Mouse (Mus musculus): ENCODE results near the gene Npb. TPM values are rescaled to one million over a fixed set of nuclear protein-coding genes. Genes with fewer than 3 reads are reported as not detected.
A peak's percentile ranks its signal among the peaks of the same experiment; 100 is the strongest.

Gene Npb
- total and polyA plus RNA-seq, 2 experiments from 2014 or later = 0.78 to 1.8 TPM

- Histone ChIP-seq H3K9me3 (ENCODE audit: low read length) (no peaks in the 10 kb centered on the region), H3K4me2 (ENCODE audit: low read depth, low read length) (peak overlapping the region; percentile 75), H3K27me3 (ENCODE audit: insufficient read depth, low read length) (no peaks in the 10 kb centered on the region), H3K4me1 (ENCODE audit: insufficient read depth, low read length) (peaks cover 11% of the 10 kb centered on the region; the same call in 1 of the 2 replicates), H3K27ac (peak overlapping the region; percentile 42; the same call in 1 of the 2 replicates), H3K4me3 (ENCODE audit: low read length) (peak overlapping the region; percentile 43), H3K9ac (replicated peaks; ENCODE audit: low read length) (peak overlapping the region; percentile 52), H3K36me3 (ENCODE audit: insufficient read depth, low read length) (no peaks in the 10 kb centered on the region)
- WGBS = 2% methylated on average over 18 of the region's 18 CpGs
- peak; percentile 13; the same call in 1 of the 2 replicates for TF ChIP-seq CTCF (IDR thresholded peaks at IDR 0.05; ENCODE audit: low read depth)
- peak; percentile 60 for ATAC-seq
- no peak for DNase-seq (ENCODE audit: low spot score)
These were observed 34.8 kb downstream of the Npb start for GRCm38 (mm10) chr11:120642939-120643600.

- peak within 1 kb of the TSS; percentile 75 for H3K4me2 ChIP-seq (ENCODE audit: low read depth, low read length)
- H3K4me3 ChIP-seq (ENCODE audit: low read length) = peak within 1 kb of the TSS; percentile 43
- no peak for TF ChIP-seq CTCF (IDR thresholded peaks at IDR 0.05; ENCODE audit: low read depth)
- ATAC-seq (peak; percentile 99), DNase-seq (ENCODE audit: low spot score) (peak; percentile 95)
- H3K9ac ChIP-seq (replicated peaks; ENCODE audit: low read length) = peak within 1 kb of the TSS; percentile 52
- peak within 1 kb of the TSS; percentile 42; the same call in 1 of the 2 replicates for H3K27ac ChIP-seq
- H3K27me3 ChIP-seq (ENCODE audit: insufficient read depth, low read length) = no peaks in the 10 kb centered on the region
- no peaks in the 10 kb centered on the region for H3K36me3 ChIP-seq (ENCODE audit: insufficient read depth, low read length)
- H3K4me1 ChIP-seq (ENCODE audit: insufficient read depth, low read length) = peaks cover 13% of the 10 kb centered on the region; the same call in 1 of the 2 replicates
- H3K9me3 ChIP-seq (ENCODE audit: low read length) = no peaks in the 10 kb centered on the region
- WGBS = 0% methylated on average over 15 of the region's 15 CpGs
These were observed 35.3 kb downstream of the Npb start, which contains the start of gene Pycr1 for GRCm38 (mm10) chr11:120643601-120643987. Gene Pycr1 (minus strand): TSS chr11:120643769.

GRCm38 (mm10) chr11:120647047-120647830, 39.0 kb downstream of the Npb start:
- 81% methylated on average over 35 of the region's 35 CpGs for WGBS

GRCm38 (mm10) chr11:120648001-120648476, 39.8 kb downstream of the Npb start, which contains the start of gene Myadml2:
Gene Myadml2 (minus strand): TSS chr11:120648158.
- Histone ChIP-seq H3K4me1 (ENCODE audit: insufficient read depth, low read length) (peaks cover 9% of the 10 kb centered on the region; the same call in 1 of the 2 replicates), H3K27me3 (ENCODE audit: insufficient read depth, low read length) (no peaks in the 10 kb centered on the region), H3K36me3 (ENCODE audit: insufficient read depth, low read length) (no peaks in the 10 kb centered on the region), H3K9ac (replicated peaks; ENCODE audit: low read length) (peak within 1 kb of the TSS; percentile 28), H3K4me2 (ENCODE audit: low read depth, low read length) (peak within 1 kb of the TSS; percentile 49), H3K4me3 (ENCODE audit: low read length) (peak within 1 kb of the TSS; percentile 18), H3K9me3 (ENCODE audit: low read length) (no peaks in the 10 kb centered on the region), H3K27ac (no peak within 1 kb of the TSS)
- 3% methylated on average over 13 of the region's 13 CpGs for WGBS
- ATAC-seq (no peak), DNase-seq (ENCODE audit: low spot score) (peak; percentile 23)
- TF ChIP-seq CTCF (IDR thresholded peaks at IDR 0.05; ENCODE audit: low read depth) = no peak

More at GRCm38 (mm10) chr11:120647047-120647830, 39.0 kb downstream of the Npb start:
- H3K9me3 ChIP-seq (ENCODE audit: low read length) = no peaks in the 10 kb centered on the region
- ATAC-seq (no peak), DNase-seq (ENCODE audit: low spot score) (no peak)
- H3K36me3 ChIP-seq (ENCODE audit: insufficient read depth, low read length) = no peaks in the 10 kb centered on the region
- H3K27me3 ChIP-seq (ENCODE audit: insufficient read depth, low read length) = no peaks in the 10 kb centered on the region
- H3K4me3 ChIP-seq (ENCODE audit: low read length) = no peak overlapping the region
- no peak overlapping the region for H3K27ac ChIP-seq
- peak overlapping the region; percentile 49 for H3K4me2 ChIP-seq (ENCODE audit: low read depth, low read length)
- peaks cover 13% of the 10 kb centered on the region; the same call in 1 of the 2 replicates for H3K4me1 ChIP-seq (ENCODE audit: insufficient read depth, low read length)
- H3K9ac ChIP-seq (replicated peaks; ENCODE audit: low read length) = no peak overlapping the region; the same call in 1 of the 2 replicates
- no peak for TF ChIP-seq CTCF (IDR thresholded peaks at IDR 0.05; ENCODE audit: low read depth)

- Histone ChIP-seq H3K4me1 (ENCODE audit: insufficient read depth, low read length) (0 out of 2 replicates have a peak, but pooled peaks cover 6% of the 10 kb centered on the region), H3K4me3 (ENCODE audit: low read length) (no peak overlapping the region), H3K36me3 (ENCODE audit: insufficient read depth, low read length) (no peaks in the 10 kb centered on the region), H3K9me3 (ENCODE audit: low read length) (no peaks in the 10 kb centered on the region), H3K27ac (no peak overlapping the region), H3K9ac (replicated peaks; ENCODE audit: low read length) (no peak overlapping the region), H3K27me3 (ENCODE audit: insufficient read depth, low read length) (peaks cover 4% of the 10 kb centered on the region; the same call in 1 of the 2 replicates), H3K4me2 (ENCODE audit: low read depth, low read length) (no peak overlapping the region)
- DNase-seq (ENCODE audit: low spot score) (no peak), ATAC-seq (no peak)
- TF ChIP-seq CTCF (IDR thresholded peaks at IDR 0.05; ENCODE audit: low read depth) = peak; percentile 40
- 73% methylated on average over 3 of the region's 3 CpGs for WGBS
These were observed 43.6 kb downstream of the Npb start for GRCm38 (mm10) chr11:120651872-120652271.

GRCm38 (mm10) chr11:120654741-120655140, 46.5 kb downstream of the Npb start:
- Histone ChIP-seq H3K36me3 (ENCODE audit: insufficient read depth, low read length) (no peaks in the 10 kb centered on the region), H3K4me2 (ENCODE audit: low read depth, low read length) (no peak overlapping the region), H3K9ac (replicated peaks; ENCODE audit: low read length) (no peak overlapping the region), H3K27ac (no peak overlapping the region), H3K4me1 (ENCODE audit: insufficient read depth, low read length) (no peaks in the 10 kb centered on the region), H3K27me3 (ENCODE audit: insufficient read depth, low read length) (peaks cover 31% of the 10 kb centered on the region), H3K4me3 (ENCODE audit: low read length) (no peak overlapping the region), H3K9me3 (ENCODE audit: low read length) (no peaks in the 10 kb centered on the region)
- TF ChIP-seq CTCF (IDR thresholded peaks at IDR 0.05; ENCODE audit: low read depth) = no peak
- WGBS = 77% methylated on average over 3 of the region's 3 CpGs
- DNase-seq (ENCODE audit: low spot score) (no peak), ATAC-seq (no peak)

All from hindbrain, postnatal 0 days (tissue).